Mouse (Mus musculus) spleen, adult 2 months (tissue): ENCODE measurements around the gene Pcbp2.

Experiments
- CTCF ChIP-seq: fragments of 200-500 bp; IDR thresholded peaks from 2 replicates; pipeline ENCODE4 v1.5.1; 2011; ENCODE audit warnings: mild to moderate bottlenecking, inconsistent platforms; ENCODE audit not compliant: insufficient read depth, insufficient read length, insufficient replicate concordance; ENCODE audit errors: extremely low read depth
- POLR2A ChIP-seq: fragments of 200-500 bp; IDR thresholded peaks from 2 replicates; pipeline ENCODE4 v1.6.1; 2011; ENCODE audit warnings: low read depth, low read length, inconsistent platforms

DNA sequence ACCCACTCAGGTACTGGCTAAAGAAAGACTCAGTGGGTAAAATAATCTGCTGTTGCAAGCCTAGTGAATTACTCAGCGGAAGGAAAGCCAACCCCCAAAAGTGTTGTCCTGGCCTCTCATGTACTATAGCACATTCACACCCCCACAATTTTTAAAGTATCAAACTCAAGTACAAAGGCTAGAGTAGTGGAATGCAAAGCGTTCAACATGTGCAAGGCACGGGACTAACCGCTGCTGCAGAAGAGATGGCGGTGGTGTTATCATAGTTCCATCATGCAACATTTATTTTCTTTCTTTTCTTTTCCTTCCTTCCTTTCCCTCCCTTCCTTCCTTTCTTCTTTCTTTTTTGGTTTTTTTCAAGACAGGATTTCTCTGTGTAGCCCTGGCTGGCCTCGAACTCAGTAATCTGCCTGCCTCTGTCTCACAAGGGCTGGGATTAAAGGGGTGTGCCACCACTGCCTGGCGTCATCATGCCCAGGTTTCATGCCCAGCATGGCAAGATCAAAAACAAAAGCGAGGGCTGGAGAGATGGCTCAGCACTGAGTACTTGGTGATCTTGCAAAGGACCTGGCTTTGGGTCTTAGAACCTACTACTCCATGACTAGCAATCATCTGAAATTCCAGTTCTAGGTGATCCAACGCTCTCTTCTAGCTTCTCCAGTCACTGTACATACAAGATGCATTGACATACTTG is 35.6 kb downstream of the Pcbp2 start:
- no peak for TF ChIP-seq POLR2A
- TF ChIP-seq CTCF: no peak
